Mouse (Mus musculus) right cerebral cortex, postnatal 14 days (tissue): Measurements from ENCODE around the gene Mrps27.
A peak's percentile ranks its signal among the peaks of the same experiment; 100 is the strongest.
"Not testable (repeated sequence)": the region's sequence is repeated elsewhere in the genome, so short reads cannot be mapped to it uniquely, and the experiment has no call there.

Source experiments
- DNase-seq: peaks from one replicate; pipeline ENCODE4 v3.0.0; 2022

The Mrps27 gene

DNA sequence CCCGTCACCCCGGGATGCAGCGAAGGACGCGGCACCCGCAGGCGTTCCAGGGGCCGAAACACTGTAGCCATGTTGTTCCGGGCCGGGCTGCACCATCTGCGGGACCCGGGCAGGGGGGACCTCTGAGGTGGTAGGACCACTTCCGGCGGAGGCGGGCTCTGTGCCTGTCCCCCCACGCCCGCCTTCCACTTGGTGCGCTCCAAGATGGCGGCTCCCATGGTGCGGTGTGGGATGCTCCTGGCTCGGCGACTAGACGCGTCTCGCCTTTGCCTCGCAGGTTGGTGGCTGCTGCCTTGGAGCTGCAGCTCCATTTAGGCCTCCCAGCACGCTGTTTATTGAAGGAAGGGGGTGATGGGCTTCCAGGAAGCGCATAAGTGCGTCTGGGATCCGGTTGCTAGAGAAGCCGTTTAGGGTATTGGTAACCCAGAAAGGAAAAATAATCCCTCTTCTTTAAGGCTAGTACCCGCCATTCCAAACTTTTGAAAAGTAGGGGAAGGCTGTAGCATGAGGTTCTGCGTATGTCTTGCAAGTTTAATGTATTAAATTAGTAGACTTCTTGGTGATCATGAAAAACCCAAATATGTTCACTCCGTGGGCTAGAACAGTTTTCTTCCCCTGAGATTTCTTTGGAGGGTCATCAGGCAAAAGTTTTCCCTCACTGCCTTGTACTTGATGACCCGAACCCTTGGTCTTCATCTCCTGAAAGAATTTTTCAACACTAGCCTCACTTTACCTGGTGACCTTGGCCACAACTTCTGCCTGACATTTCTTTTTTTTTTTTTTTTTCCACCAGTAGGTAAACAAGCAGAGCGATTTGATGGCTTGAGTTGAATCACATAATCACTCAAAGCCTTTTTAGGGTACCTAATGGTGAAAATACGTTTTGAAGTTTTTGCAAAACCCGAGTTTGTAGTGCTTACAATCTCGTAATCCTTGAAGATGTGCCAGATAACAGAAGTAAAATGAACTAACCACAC lies at the start of gene Mrps27, which contains the start of gene Ptcd2:
Gene Mrps27 (plus strand): TSS at position 188 of the 977 bp plus-strand sequence.
Gene Ptcd2 (minus strand): TSS at position 107 of the 977 bp plus-strand sequence.
- DNase-seq: peak; percentile 98

DNA sequence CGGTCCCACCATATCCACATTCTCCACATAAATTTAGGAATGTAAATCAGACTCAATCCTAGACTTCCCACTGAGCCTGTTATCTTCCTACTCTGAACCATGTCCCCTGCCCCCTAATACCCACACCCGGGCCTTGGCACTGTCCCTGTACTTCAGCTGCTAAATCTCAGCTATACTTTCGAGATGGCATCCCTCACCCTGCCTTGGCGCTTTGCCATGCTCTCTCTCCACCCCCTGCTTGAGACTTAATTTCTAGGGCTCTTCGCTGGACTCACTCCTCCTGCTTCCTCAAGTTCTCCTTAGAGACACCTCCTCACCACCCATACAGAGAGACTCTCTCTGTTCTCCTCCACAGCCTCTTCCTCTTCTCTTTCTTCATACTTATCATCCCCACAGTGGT lies 44.7 kb upstream of the Mrps27 start:
- no peak for DNase-seq

- DNase-seq: peak; percentile 55
Measured at GRCm38 (mm10) chr13:99303846-99304245, 40.7 kb upstream of the Mrps27 start.

- DNase-seq: no peak
Measured at GRCm38 (mm10) chr13:99304365-99304764, 40.2 kb upstream of the Mrps27 start.

DNA sequence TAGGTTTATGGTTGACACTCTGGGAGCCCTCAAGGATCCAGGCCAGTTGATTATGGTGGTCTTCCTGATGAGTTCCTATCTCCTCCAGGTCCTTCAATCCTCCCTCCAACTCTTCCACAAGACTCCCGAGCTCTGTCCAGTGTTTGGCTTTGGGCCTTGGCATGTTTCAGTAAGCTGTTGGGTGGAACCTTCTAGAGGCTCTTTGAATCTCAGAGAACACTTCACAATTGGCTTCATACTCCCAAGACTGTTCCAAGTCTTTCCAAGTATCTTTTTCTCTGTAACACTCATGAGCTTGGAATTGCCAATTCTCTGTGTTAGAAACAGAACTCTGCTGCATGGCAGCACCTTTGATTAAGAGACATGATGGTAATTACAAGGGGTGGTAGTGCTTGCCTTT lies 39.4 kb upstream of the Mrps27 start:
- no peak for DNase-seq

DNA sequence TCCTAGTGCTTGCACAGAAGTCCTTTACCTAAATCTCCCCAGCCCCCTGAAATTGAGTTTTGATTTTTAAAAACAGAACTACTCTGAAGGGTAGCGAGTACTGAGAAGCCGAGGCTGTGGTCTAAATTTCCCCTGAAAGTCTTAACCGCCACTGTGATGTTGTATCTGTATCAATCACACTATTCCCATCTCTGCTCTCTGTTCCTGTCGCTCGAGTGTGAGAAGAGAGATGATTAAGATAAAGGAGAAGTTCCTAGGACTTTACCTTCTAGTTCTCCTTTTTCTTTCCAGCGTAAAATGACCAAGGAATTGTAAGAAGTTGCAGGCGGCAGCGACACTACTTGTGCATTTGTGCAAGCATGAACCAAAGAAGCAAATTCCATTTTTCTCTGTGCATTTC lies 38.4 kb upstream of the Mrps27 start:
- no peak for DNase-seq

DNA sequence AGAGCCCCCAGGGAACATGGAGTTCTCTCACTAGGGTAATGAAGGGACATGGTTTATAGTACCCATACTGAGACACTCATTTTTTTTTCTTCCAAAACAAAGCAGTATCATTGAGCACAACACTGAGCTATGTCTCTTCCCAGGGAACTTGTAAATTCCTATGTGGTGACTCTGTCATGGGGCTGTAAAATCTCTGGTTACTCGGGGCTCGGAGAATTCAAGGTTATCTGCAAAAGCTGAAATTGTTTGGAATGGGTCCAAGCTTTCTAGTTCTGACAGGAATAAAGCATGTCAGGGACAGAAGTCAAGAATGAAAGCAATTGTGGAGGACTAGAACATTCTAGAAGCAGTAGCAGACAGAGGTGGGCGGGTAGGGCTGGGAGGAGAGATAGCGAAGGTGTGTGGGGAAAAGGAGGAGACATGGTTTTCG lies 36.6 kb upstream of the Mrps27 start:
- no peak for DNase-seq

GRCm38 (mm10) chr13:99308393-99308792 lies 36.2 kb upstream of the Mrps27 start:
- no peak for DNase-seq

DNA sequence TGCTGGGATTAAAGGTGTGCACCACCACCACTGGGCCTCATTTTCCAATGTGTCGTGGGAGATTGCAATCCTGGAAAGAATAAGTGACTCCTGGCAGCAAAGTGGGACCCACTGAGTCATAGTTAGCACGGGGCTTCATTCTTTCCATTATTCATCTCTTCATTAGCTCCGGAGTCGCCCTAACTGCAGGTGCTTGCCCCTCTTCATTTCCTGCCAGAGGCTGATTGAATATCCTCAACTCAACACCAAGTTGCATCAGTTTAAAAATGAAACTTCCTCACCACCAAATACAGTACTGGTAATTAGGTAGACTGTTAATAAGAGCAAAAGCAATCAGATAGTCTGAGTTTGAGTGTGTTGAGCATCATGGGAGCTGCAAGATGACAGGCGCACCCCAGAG lies 30.5 kb upstream of the Mrps27 start:
- DNase-seq: no peak

- no peak for DNase-seq
Measured at GRCm38 (mm10) chr13:99314657-99315181, 29.9 kb upstream of the Mrps27 start.

GRCm38 (mm10) chr13:99316366-99316765 lies 28.2 kb upstream of the Mrps27 start:
- DNase-seq: no peak

DNA sequence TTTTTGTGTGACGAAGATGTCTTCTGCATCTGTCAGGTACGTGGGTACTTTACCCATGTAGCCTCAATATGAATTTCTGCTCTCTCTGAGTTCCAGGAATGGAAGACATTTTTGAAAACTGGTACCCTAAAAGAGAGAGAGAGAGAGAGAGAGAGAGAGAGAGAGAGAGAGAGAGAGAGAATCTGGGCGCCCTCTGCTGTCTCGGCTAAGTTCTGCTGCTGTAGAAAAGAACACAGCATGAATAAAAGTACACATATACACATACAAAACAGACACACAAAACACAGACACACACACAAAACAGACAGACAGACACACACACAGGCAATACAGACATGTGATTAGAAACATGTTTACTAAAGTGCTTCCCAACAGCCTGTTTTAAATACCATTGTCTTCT lies 27.5 kb upstream of the Mrps27 start:
- peak; percentile 77 for DNase-seq

DNA sequence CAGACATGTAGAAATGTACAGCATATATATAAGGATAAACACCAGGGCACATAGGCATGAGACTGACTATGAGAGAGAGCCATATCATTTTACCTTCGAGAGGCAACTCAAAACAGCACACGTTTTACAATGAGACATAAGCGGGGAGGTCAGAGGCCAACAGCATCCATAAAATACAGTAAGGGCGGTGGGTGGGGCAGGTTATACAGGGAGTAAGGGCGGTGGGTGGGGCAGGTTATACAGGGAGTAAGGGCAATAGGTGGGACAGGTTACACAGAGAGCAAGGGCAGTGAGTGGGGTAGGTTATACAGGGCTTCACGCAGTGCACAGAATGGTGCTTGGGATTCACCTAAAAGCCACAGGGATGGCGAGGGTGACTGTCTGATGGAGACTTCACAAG lies 24.1 kb upstream of the Mrps27 start:
- DNase-seq: no peak

DNA sequence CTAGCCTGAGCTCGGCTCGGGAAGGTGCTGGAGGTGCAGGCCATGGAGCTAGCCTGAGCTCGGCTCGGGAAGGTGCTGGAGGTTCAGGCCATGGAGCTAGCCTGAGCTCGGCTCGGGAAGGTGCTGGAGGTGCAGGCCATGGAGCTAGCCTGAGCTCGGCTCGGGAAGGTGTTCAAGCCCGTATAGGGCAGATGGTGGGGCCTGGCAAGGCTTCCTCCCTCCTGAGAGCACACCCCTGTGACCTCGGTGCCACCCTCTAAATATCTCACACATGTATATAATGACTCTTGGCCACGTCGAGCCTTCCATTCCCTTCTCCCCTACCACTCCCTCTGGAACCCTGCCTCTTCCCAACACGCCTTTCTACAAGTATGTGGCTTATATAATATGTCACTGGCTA lies 21.7 kb upstream of the Mrps27 start:
- not testable (repeated sequence) for DNase-seq

DNA sequence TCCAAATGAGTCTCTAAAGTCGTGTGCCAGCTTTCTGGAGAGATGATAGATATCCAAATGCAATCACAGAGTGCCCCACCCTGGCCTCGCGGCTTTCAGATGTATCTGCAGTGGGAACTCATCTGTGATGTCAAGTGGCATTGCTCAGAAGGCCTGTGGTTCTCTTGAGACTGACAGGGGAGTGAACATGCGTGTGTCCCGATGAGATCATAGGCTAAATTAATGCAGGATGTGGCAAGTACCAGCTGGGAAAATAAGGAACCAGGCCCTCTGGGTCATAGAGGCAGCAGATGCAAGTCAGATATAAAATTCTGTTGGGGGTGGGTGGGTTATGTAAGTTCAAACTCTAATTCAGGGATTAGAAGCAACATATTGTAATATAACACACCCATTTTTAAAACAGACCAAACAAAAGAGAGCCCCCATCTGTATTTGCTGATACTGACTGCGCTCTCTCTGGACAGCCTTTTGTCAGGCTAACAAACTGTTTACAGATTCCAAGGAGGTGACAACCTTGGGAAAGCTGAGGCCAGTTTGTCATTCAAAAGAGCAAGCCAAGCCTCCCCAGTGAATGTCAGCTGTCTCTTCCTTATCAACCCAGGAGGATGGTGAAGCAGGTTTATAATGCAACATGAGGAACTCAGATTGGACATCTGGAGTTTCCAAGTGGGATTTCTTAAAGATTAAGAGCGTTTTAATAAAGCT lies 20.8 kb upstream of the Mrps27 start:
- DNase-seq: no peak

GRCm38 (mm10) chr13:99324337-99324685 lies 20.3 kb upstream of the Mrps27 start:
- DNase-seq: not testable (repeated sequence)

DNA sequence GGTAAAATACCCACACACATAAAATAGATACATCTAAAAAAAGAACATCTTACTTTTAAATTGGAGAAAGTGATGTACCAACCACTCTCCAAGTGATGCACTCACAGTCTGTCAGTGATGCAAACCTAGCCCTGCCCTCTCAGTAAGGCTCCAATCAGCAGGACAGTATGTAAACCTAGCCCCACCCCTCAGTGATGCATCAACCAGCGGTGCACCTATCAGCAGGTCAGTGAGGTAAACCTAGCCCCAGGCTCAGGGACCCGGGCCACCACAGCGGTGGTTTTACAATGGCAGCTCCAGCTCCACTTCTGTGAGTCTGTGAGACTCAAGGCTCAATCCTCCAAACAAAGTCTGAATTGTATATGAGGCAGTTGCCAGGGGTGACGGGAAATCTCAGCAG lies 13.3 kb upstream of the Mrps27 start:
- DNase-seq: no peak

DNA sequence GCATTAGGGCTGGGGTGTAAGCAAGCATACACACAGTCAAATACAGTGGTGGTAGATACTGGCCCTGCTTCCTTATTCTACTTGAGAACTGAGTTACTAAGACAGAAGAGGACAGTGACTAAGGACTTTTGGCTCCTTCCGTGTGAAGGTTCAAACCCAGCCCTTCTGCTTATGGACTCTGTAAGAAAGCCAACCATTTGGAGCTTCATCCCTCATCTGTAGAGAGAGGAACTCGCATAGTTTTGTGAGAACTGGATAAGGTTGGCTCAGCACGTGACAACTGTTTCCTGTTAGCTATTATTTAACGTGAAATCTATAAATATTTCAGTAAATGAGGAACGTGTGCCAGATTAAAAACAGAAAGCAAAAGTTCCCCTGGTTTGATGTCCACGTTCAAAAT lies 7.1 kb upstream of the Mrps27 start:
- no peak for DNase-seq

- DNase-seq: no peak
Measured at GRCm38 (mm10) chr13:99341504-99341903, 3.1 kb upstream of the Mrps27 start.

DNA sequence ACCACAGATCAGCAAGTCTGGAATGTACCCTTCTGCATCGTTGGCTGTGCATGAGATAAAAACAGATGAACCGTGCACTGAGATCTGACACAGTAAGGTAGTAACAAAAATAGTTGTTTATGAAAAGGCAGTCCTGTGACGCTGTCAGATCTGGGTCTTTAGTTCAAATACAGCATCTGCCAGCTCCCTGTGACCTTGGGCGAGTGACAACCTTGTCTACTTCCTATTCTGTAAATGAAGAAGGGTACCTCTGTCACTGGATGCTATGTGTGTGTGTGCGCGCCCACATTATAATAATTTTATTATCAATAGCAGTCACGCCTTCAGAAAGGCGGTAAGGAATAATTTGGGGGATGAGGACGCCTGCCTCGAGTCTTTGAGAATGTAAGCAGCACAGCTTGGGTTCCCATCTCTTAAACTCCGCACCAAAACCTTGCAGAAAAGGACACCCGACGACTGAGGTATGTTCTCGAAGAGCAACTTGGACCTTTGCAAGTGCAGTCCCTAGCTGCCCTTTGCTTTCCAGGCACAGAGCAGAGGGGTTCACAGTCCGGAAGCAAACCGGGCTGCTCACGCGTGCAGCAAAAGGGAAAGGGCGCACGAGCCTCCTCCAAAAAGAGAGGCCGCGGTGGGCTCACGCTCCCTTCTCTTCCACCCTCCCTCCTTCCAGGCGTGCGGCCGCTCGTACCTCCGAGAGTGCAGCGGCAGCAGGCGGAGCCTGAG lies 549 bp upstream of the Mrps27 start:
- DNase-seq: no peak

DNA sequence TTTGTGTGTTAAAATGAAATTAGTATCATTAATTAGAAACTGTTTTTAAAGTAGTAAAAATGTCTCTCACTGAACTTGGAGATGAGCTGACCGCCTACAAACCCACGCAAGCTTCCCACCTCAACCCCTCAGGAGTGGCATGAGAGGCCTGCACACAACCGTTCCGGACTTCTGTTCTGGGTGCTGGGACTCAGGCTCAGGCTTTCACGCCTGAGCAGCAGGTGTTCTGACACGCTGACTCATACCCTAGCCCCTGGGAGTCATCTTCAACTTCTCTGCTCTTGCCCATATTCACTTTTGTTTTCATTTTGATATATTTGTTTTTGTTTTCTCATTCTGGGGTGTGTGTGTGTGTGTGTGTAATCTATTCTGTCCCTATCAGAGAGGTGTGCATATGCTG lies 5.4 kb downstream of the Mrps27 start:
- no peak for DNase-seq

DNA sequence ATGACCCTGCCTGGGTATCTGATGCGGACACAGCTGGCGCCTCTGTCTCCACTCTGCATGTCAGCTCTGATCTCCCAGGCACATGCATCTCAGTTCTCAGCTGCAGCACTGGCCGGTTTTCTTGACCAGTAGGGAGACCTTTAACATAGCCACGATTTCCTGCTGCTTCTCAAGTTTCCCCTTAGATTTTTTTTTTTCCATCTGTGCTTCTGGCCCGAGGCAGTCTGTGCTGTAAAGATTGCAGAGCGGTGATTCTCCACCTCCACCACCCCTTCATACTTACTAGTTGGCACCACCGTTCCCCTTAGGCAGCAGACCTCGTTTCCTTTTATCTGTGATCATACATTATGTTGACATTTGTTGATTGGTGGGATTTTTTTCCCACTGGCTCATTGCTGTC lies 6.6 kb downstream of the Mrps27 start:
- no peak for DNase-seq

GRCm38 (mm10) chr13:99351596-99351995 lies 7.0 kb downstream of the Mrps27 start:
- no peak for DNase-seq
